In genomic region chr1:49109511-49109910, GRCm38 (mm10) we compare ENCODE assay signal across 20 mouse cellular contexts.
DNase-seq lines count a peak whose midpoint lies in the region; ATAC-seq lines count a peak whose summit lies in the region.
"Had no signal": no experiment of that assay in that cellular context is flagged by ENCODE, and none has a peak within 500 bp of the region (broad histone marks: within the 10 kb centered on the region; RNA-seq: fewer than 3 reads in every experiment).

No protein-coding gene starts in this region.

- peak; percentile 10 for DNase-seq in cerebellum, adult 11-12 months
- no peak for DNase-seq in cerebellum, adult 8-10 months
- peak; percentile 12 for DNase-seq in cerebellum, adult 9-10 months
- peak; percentile 12 to 58 for DNase-seq in cerebellum, postnatal 14 days
- no peak for DNase-seq in layer of hippocampus, postnatal 36 days
- no peak for DNase-seq in kidney, postnatal 10 days
- DNase-seq: adrenal gland, adult 2 months; adrenal gland, postnatal 14 days; gastrocnemius, postnatal 14 days; heart, adult 11 months; kidney, adult 11 months; kidney, adult 8-10 months had no signal

- H3K9me3 ChIP-seq in intestine, embryonic 16.5 days (ENCODE audit: control insufficient read depth, low read length) = no peaks in the 10 kb centered on the region
- H3K9me3 ChIP-seq: forebrain, embryonic 10.5 days; forebrain, embryonic 13.5 days; hindbrain, embryonic 12.5 days; hindbrain, embryonic 15.5 days had no signal

- no peak overlapping the region for H3K27ac ChIP-seq in intestine, embryonic 16.5 days (ENCODE audit: low read length)
- H3K27ac ChIP-seq: forebrain, embryonic 10.5 days; forebrain, embryonic 13.5 days; hindbrain, embryonic 12.5 days; hindbrain, embryonic 15.5 days had no signal

- H3K27me3 ChIP-seq in intestine, embryonic 16.5 days (replicated peaks; ENCODE audit: control insufficient read depth, insufficient read depth, low read length) = no peaks in the 10 kb centered on the region
- H3K27me3 ChIP-seq: forebrain, embryonic 13.5 days; hindbrain, embryonic 12.5 days; hindbrain, embryonic 15.5 days had no signal

- no peaks in the 10 kb centered on the region for H3K4me1 ChIP-seq in intestine, embryonic 16.5 days (ENCODE audit: control insufficient read depth, insufficient read depth, low read length)
- H3K4me1 ChIP-seq: forebrain, embryonic 10.5 days; forebrain, embryonic 13.5 days; hindbrain, embryonic 12.5 days; hindbrain, embryonic 15.5 days had no signal

- no peak overlapping the region for H3K4me3 ChIP-seq in intestine, embryonic 16.5 days (ENCODE audit: low read length)
- H3K4me3 ChIP-seq: forebrain, embryonic 10.5 days; forebrain, embryonic 13.5 days; hindbrain, embryonic 12.5 days; hindbrain, embryonic 15.5 days had no signal

- no peak overlapping the region for H3K4me2 ChIP-seq in intestine, embryonic 16.5 days (ENCODE audit: low read depth, low read length)
- H3K4me2 ChIP-seq: forebrain, embryonic 13.5 days; heart, embryonic 11.5 days; hindbrain, embryonic 12.5 days; hindbrain, embryonic 15.5 days had no signal

- 81% methylated on average over 1 of the region's 1 CpGs for WGBS in intestine, embryonic 16.5 days

- H3K9ac ChIP-seq in intestine, embryonic 16.5 days (ENCODE audit: low read depth, low read length) = no peak overlapping the region
- H3K9ac ChIP-seq: forebrain, embryonic 13.5 days; hindbrain, embryonic 12.5 days; hindbrain, embryonic 15.5 days had no signal

- no peak for ATAC-seq in intestine, embryonic 16.5 days
- ATAC-seq: CD4-positive, CD25-positive, alpha-beta regulatory T cell, adult 4 months; forebrain, embryonic 13.5 days; forebrain, embryonic 16.5 days had no signal

- no peaks in the 10 kb centered on the region for H3K36me3 ChIP-seq in intestine, embryonic 16.5 days (ENCODE audit: control insufficient read depth, insufficient read depth, low read length)
- H3K36me3 ChIP-seq: forebrain, embryonic 10.5 days; hindbrain, embryonic 12.5 days; hindbrain, embryonic 15.5 days had no signal

Comparison
In these comparisons a context has a peak if more than half of its experiments do, and no peak if none do; other contexts are left out.
1. DNase-seq: peak in cerebellum, adult 11-12 months (single experiment), cerebellum, adult 9-10 months (single experiment) and cerebellum, postnatal 14 days (2 of 2); none in cerebellum, adult 8-10 months (single experiment), layer of hippocampus, postnatal 36 days (0 of 2) and kidney, postnatal 10 days (single experiment).